Mouse (Mus musculus) embryonic fibroblast, embryonic 13.5 days (primary cell): Measurements from ENCODE around the gene Capza1. TPM values are rescaled to one million over a fixed set of nuclear protein-coding genes. Genes with fewer than 3 reads are reported as not detected.
A peak's percentile ranks its signal among the peaks of the same experiment; 100 is the strongest.

ENCODE experiments used
- H3K27ac ChIP-seq: 2 replicates; pipeline ENCODE4 v1.5.1; 2012; ENCODE audit warnings: low read length, control low read depth, inconsistent platforms; ENCODE audit not compliant: insufficient read depth
- H3K4me1 ChIP-seq: 2 replicates; pipeline ENCODE4 v1.6.1; 2011; ENCODE audit warnings: low read length; ENCODE audit not compliant: control insufficient read depth, insufficient read depth
- H3K4me3 ChIP-seq: 2 replicates; pipeline ENCODE4 v1.5.1; 2011; ENCODE audit warnings: mild to moderate bottlenecking, control low read depth, low read length; ENCODE audit not compliant: insufficient read depth
- CTCF ChIP-seq: IDR thresholded peaks from 2 replicates; pipeline ENCODE4 v1.5.1; 2011; ENCODE audit warnings: mild to moderate bottlenecking, control low read depth, low read length, moderate library complexity, borderline replicate concordance; ENCODE audit not compliant: insufficient read depth
- POLR2A ChIP-seq: IDR thresholded peaks from 2 replicates; pipeline ENCODE4 v1.6.1; 2011; ENCODE audit warnings: low read depth, mild to moderate bottlenecking, control low read depth, low read length, moderate library complexity
- polyA plus RNA-seq: library from polyadenylated mRNA; stranded (reverse); fragments of >200 nt; gene quantifications from 2 replicates; pipeline ENCODE4 v1.2.4, GENCODE M21; 2011; ENCODE audit warnings: low read depth; ENCODE audit not compliant: missing spikeins, insufficient read length

The Capza1 gene
- polyA plus RNA-seq, 1 experiment: 240 TPM

DNA sequence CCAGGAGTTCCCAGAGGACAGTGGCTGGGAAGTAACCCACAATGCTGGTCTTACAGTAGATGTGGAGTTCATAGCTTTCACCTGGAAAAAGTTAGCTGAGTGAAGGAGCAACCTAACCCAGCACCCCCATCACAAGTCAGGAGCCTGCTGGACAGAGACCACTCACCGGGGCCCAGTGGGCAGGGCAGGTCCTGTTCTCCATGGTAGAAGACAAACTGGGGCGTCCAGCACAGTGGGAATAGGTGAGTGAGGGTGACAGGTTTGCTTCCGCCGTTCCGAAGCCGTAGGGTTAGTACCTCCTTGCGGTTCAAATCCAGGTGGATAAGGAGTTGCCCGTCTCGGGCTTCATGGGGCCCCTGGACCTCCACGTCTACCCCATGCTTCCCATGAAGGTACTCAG lies 60.0 kb downstream of the Capza1 start:
- Histone ChIP-seq H3K4me1 (no peaks in the 10 kb centered on the region), H3K27ac (no peak overlapping the region), H3K4me3 (no peak overlapping the region)
- no peak for TF ChIP-seq POLR2A
- TF ChIP-seq CTCF: no peak

DNA sequence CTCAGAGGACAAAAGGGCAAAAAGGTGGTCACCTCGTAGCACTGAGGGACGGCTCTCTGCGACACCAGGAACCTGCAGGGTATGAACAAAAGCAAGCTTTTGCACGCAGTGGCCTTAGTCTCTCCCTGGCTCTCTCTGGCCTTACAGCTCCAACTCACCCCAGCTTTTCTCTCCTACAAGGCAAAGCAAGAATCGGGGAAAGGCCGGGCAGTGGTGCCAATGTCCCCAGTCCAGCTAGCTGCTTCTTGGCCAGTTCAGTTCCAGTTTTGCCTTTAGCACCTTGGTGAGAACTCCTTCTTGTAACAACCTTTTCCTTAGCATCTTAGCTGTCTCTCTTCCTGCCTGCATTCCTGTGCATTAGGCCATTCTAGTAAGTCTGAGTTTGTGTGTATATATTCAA lies 62.8 kb downstream of the Capza1 start:
- TF ChIP-seq POLR2A (no peak), CTCF (no peak)
- H3K4me1 ChIP-seq: no peaks in the 10 kb centered on the region
- H3K27ac ChIP-seq: no peak overlapping the region
- no peak overlapping the region for H3K4me3 ChIP-seq

DNA sequence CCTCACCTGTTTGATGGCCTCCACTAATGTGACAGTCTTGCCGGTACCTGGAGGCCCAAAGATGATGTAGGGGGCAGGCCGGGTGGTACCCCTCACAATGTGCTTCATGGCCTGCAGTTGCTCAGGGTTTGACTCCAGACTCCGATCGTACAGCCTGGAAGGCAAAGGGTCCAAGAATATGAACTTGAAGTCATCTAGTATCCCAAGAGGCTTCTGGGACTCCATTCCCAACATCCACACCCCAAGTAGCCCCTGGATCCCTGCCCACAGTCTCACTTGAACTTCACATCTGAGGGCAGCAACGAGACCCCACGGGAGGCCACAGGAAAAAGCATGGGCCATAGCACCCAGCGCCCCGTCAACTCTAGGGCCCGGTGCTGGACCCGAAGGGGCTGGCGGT lies 63.6 kb downstream of the Capza1 start:
- TF ChIP-seq POLR2A (no peak), CTCF (no peak)
- Histone ChIP-seq H3K27ac (no peak overlapping the region), H3K4me1 (peaks cover 2% of the 10 kb centered on the region; the same call in 1 of the 2 replicates), H3K4me3 (no peak overlapping the region)

DNA sequence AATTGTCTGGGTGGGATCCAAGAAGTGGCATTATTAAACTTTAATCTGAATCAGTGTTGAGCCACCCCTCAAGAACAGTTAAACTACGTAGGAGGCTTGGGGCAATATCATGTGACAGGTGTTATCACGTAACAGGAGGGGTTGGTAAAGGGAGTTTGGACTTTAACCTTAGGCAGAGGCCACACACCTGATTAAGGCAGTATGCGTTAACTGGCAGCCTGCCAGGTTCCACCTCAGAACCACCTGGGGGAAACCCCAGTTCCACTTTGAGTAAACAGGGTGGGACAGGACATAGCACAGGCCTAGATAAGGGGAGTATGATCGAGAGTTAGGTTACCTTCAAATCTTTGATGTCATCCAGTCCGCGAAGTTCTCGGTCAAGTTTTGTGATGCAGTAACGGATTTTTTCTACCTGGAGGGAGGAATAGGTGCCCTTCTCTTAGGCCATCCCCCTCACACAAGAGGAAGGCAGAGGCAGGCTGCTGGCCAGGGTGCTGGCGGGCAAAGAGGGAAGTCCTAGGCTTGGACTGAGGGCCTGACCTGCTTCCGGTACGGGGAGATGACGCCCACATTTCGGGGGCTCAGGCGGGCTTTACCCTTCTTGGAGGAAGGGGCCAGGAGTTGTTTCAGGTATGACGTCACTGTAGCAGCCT lies 67.7 kb downstream of the Capza1 start:
- Histone ChIP-seq H3K27ac (no peak overlapping the region), H3K4me1 (peaks cover 19% of the 10 kb centered on the region), H3K4me3 (no peak overlapping the region)
- TF ChIP-seq CTCF (no peak), POLR2A (0 out of 2 replicates have a peak, but pooled peaks have one; percentile 13)

- no peak overlapping the region for H3K4me3 ChIP-seq
- H3K27ac ChIP-seq: no peak overlapping the region
- peaks cover 22% of the 10 kb centered on the region for H3K4me1 ChIP-seq
- TF ChIP-seq CTCF: no peak
- no peak for TF ChIP-seq POLR2A
These were observed 68.5 kb downstream of the Capza1 start for GRCm38 (mm10) chr3:104795661-104796340.

DNA sequence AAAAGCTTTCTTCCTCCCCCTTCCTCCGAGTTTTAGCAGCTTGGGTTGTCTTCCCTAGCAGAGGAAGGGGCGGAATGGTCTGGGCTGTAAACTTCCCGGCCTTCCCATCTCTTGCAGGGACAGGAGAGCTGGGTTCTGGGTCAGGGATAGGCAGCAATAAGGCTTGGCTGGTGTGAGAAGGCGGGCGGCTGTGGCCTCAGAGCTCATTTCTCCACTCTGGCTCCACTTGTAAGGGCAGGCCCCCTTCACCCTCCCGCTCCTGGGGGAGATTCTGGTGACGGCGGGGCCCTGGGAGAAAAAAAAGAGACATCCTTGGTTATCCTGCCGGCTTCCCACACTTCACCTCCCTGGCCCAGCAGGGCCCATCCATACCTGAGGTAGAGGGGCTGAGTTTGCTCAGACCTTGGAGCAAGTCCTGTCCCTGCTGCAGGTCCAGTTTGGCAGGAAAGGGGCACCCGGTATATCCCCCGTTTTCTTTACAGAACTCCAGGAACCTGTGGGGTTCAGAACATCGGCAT lies 69.3 kb downstream of the Capza1 start:
- Histone ChIP-seq H3K27ac (peak overlapping the region; percentile 29; the same call in 1 of the 2 replicates), H3K4me3 (no peak overlapping the region)
- TF ChIP-seq CTCF (no peak), POLR2A (no peak)

DNA sequence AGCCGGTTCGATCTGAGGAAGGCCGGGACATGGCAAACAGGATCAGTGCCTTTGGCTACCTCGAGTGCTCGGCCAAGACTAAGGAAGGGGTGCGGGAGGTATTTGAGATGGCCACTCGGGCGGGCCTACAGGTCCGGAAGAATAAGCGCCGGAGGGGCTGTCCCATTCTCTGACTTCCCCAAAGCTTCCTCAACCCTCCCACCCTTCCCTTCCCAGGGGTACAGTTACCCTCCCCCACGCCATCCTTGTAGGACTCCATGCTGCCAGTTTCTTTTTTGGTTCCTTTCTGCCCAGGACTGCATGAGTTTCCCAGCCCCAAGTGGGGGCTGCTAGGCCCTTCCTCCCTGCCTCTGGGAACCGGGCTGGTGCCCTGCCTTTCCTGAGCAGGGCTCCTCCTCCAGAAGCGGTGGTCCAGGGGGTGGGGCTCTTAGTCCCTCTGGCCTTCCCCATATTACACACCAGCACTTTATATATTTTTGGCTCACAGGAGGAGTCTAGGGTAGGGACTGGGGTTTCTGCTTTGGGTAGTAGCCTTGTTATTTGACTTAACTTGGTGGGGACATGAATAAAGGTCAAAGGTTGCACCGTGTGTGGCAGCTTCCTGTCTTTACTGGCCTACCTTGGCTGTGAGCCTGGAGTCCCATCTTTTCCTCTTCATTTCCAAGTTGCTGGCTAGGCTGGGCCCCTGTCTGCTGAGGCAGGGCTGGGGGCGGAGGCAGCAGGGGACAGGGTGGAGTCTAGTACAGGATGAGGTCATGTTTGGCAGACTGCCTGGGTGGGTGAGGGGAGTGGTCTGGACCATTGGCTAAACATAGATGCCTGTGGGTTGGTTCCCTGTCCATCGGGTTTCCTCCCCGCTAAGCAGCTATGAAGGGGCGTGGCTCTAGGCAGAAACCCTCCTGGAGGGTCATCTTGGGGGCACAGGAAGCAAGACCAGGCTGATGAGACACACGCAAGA lies 70.2 kb downstream of the Capza1 start:
- H3K4me3 ChIP-seq: no peak overlapping the region
- TF ChIP-seq CTCF (no peak), POLR2A (no peak)
- peak overlapping the region; percentile 29; the same call in 1 of the 2 replicates for H3K27ac ChIP-seq
- peaks cover 22% of the 10 kb centered on the region for H3K4me1 ChIP-seq

More for the DNA sequence above, 69.3 kb downstream of the Capza1 start:
- peaks cover 22% of the 10 kb centered on the region for H3K4me1 ChIP-seq

- TF ChIP-seq CTCF (no peak), POLR2A (no peak)
- peaks cover 22% of the 10 kb centered on the region for H3K4me1 ChIP-seq
- no peak overlapping the region for H3K27ac ChIP-seq
- H3K4me3 ChIP-seq: no peak overlapping the region
These were observed 71.7 kb downstream of the Capza1 start for GRCm38 (mm10) chr3:104792360-104793270.
